Mouse (Mus musculus) monocyte, adult 5-6 weeks (primary cell): Measurements from ENCODE around the gene Elmod3. TPM values are rescaled to one million over a fixed set of nuclear protein-coding genes. Genes with fewer than 3 reads are reported as not detected.
A peak's percentile ranks its signal among the peaks of the same experiment; 100 is the strongest.

Experiments
- ATAC-seq: fragments of 153-309, 156-312 bp; replicated peaks from 2 replicates; pipeline ENCODE4 v1.8.0; 2017; ENCODE audit warnings: mild to moderate bottlenecking; ENCODE audit not compliant: low TSS enrichment, insufficient number of reproducible peaks, severe bottlenecking, poor library complexity, low FRiP score
- total RNA-seq: library from RNA; stranded (forward); fragments of 200-1000, 200-491, 200-594 nt; gene quantifications from 3 replicates; pipeline ENCODE4 v1.2.3, GENCODE M21; 2017

Elmod3 gene
- total RNA-seq: 7.6 to 8.8 TPM (median 8.0 TPM) in 3 replicates

GRCm38 (mm10) chr6:72597956-72598753 lies at the start of gene Elmod3, which contains the start of gene Retsat:
Gene Elmod3 (minus strand): TSS chr6:72598413.
Gene Retsat (plus strand): TSS chr6:72598475.
- peak; percentile 81 for ATAC-seq

- ATAC-seq: peak; percentile 62
These were observed 49.2 kb upstream of the Elmod3 start for GRCm38 (mm10) chr6:72647383-72647820.

GRCm38 (mm10) chr6:72645364-72645763 lies 47.2 kb upstream of the Elmod3 start:
- no peak for ATAC-seq

- ATAC-seq: no peak
These were observed 46.4 kb upstream of the Elmod3 start for GRCm38 (mm10) chr6:72644576-72644975.

- ATAC-seq: 0 out of 2 replicates have a peak, but pooled peaks have one; percentile 41
These were observed 43.2 kb upstream of the Elmod3 start for GRCm38 (mm10) chr6:72641218-72641954.

- no peak for ATAC-seq
These were observed 38.7 kb upstream of the Elmod3 start for GRCm38 (mm10) chr6:72636940-72637339.

- peak; percentile 65 for ATAC-seq
These were observed 37.7 kb upstream of the Elmod3 start for GRCm38 (mm10) chr6:72635760-72636431.

GRCm38 (mm10) chr6:72634311-72634710 lies 36.1 kb upstream of the Elmod3 start:
- no peak for ATAC-seq

- no peak for ATAC-seq
These were observed 33.5 kb upstream of the Elmod3 start for GRCm38 (mm10) chr6:72631700-72632099.

- ATAC-seq: no peak
These were observed 32.7 kb upstream of the Elmod3 start for GRCm38 (mm10) chr6:72630961-72631360.

- no peak for ATAC-seq
These were observed 32.2 kb upstream of the Elmod3 start for GRCm38 (mm10) chr6:72630370-72630769.

- ATAC-seq: no peak
These were observed 29.1 kb upstream of the Elmod3 start for GRCm38 (mm10) chr6:72627276-72627675.

- no peak for ATAC-seq
These were observed 28.2 kb upstream of the Elmod3 start for GRCm38 (mm10) chr6:72626391-72626790.

GRCm38 (mm10) chr6:72623661-72624402 lies 25.6 kb upstream of the Elmod3 start:
- peak; percentile 66 for ATAC-seq

- no peak for ATAC-seq
These were observed 24.7 kb upstream of the Elmod3 start for GRCm38 (mm10) chr6:72622917-72623316.

- no peak for ATAC-seq
These were observed 22.7 kb upstream of the Elmod3 start for GRCm38 (mm10) chr6:72620920-72621319.

- no peak for ATAC-seq
These were observed 21.7 kb upstream of the Elmod3 start for GRCm38 (mm10) chr6:72619734-72620532.
